25 mouse cellular contexts compared by ENCODE assay signal in the genomic region with DNA sequence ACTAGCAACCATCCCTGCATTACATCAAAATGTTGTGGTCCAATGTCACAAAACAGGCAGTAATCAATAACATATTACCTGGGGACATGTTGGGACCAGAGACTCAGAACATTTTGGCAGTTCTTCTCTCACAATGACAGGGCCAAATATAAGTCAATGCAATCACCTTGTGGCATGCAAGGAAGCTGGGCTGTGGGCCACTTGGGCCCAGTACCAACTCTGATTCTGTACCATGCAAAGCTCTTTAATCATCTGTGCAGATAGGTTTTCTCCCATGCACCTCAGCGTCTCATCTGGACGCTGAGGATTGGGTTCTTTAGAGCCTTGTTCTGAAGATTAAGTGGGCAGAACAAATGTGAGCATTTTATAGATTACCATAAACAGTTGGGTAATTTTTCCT. TPM values are rescaled to one million over a fixed set of nuclear protein-coding genes. Genes with fewer than 3 reads are reported as not detected.
"Had no signal": no experiment of that assay in that cellular context is flagged by ENCODE, and none has a peak within 500 bp of the region (broad histone marks: within the 10 kb centered on the region; RNA-seq: fewer than 3 reads in every experiment).

No protein-coding gene starts in this region.

- H3K4me3 ChIP-seq: layer of hippocampus, adult 2 months; limb, embryonic 10.5 days; limb, embryonic 13.5 days; megakaryocyte, embryonic 14.5 days; midbrain, embryonic 10.5 days; midbrain, embryonic 15.5 days; neural tube, embryonic 12.5 days; neural tube, embryonic 15.5 days had no signal

- ATAC-seq: liver, postnatal 0 days; midbrain, embryonic 15.5 days had no signal

- H3K4me2 ChIP-seq: limb, embryonic 13.5 days; lung, embryonic 14.5 days; midbrain, embryonic 15.5 days; neural tube, embryonic 12.5 days; neural tube, embryonic 15.5 days had no signal

- H3K27ac ChIP-seq: kidney, postnatal 0 days; layer of hippocampus, adult 2 months; limb, embryonic 10.5 days; limb, embryonic 13.5 days; liver, embryonic 14.5 days; midbrain, embryonic 10.5 days; midbrain, embryonic 15.5 days; neural tube, embryonic 12.5 days; neural tube, embryonic 15.5 days; stomach, postnatal 0 days had no signal

- DNase-seq: kidney, postnatal 25 days; layer of hippocampus, adult 9-11 months; liver; liver, postnatal 0 days; lung, embryonic 14.5 days; lung, postnatal 10 days; lung, postnatal 36 days; right cerebral cortex, adult 18-20 months; right cerebral cortex, postnatal 14 days; right cerebral cortex, postnatal 4 days; thymus, adult 2 months; thymus, postnatal 14 days; thymus, postnatal 4 days had no signal

- H3K9me3 ChIP-seq: limb, embryonic 10.5 days; limb, embryonic 13.5 days; midbrain, embryonic 10.5 days; midbrain, embryonic 15.5 days; neural tube, embryonic 12.5 days; neural tube, embryonic 15.5 days had no signal

- H3K36me3 ChIP-seq: limb, embryonic 10.5 days; limb, embryonic 13.5 days; midbrain, embryonic 10.5 days; midbrain, embryonic 15.5 days; neural tube, embryonic 12.5 days; neural tube, embryonic 15.5 days had no signal

- H3K4me1 ChIP-seq: megakaryocyte, embryonic 14.5 days; midbrain, embryonic 10.5 days; midbrain, embryonic 15.5 days; neural tube, embryonic 12.5 days; neural tube, embryonic 15.5 days had no signal

- H3K27me3 ChIP-seq: limb, embryonic 13.5 days; megakaryocyte, embryonic 14.5 days; midbrain, embryonic 15.5 days; neural tube, embryonic 12.5 days; neural tube, embryonic 15.5 days had no signal

- H3K9ac ChIP-seq: limb, embryonic 13.5 days; liver, embryonic 14.5 days; liver, postnatal 0 days; lung, embryonic 14.5 days; midbrain, embryonic 15.5 days; neural tube, embryonic 12.5 days; neural tube, embryonic 15.5 days had no signal

RNA-seq across cellular contexts. Expression of a gene that starts 13.6 kb away (rescaled TPM):
- total RNA-seq: layer of hippocampus, adult 2 months; layer of hippocampus, postnatal 25 days had no signal
- polyA plus RNA-seq: limb, embryonic 10.5 days; liver, postnatal 0 days; midbrain, embryonic 10.5 days; midbrain, embryonic 15.5 days; neural tube, embryonic 15.5 days had no signal
